Mouse (Mus musculus): Measurements from ENCODE around the gene Ttyh3.

DNA sequence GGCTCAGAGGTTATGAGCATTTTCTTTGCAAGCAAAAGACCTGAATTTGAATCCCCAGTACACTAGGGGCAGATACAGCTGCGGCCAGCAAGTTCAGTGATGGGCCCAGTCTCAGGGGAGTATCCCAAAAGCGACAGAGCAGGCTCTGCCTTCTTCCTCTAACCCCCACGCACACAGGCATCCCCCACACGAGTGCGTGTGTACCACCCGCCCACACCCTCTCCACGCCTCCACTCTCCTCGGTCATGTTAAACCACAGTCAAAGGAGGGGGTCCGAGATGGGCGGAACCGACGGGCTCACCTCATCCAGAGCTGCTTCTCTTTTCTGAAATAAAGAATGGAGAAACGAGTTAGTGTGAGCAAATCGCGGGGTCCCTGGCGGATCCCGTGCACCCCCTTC is 25.2 kb upstream of the Ttyh3 start:
- no peak for TF ChIP-seq EP300 (IDR thresholded peaks at IDR 0.05; ENCODE audit: low read depth)
- no peak for TF ChIP-seq CTCF (IDR thresholded peaks at IDR 0.05; ENCODE audit: low read depth)
